Mouse (Mus musculus) stomach, postnatal 0 days (tissue): ENCODE results near the gene Alox5.

Experiments
- CTCF ChIP-seq: IDR thresholded peaks from 2 replicates; pipeline ENCODE4 v1.5.1; 2016; ENCODE audit warnings: antibody characterized with exemption, low read depth, mild to moderate bottlenecking, moderate library complexity
- EP300 ChIP-seq: optimal IDR thresholded peaks from 2 replicates; pipeline ENCODE3; 2016; ENCODE audit warnings: antibody characterized with exemption

DNA sequence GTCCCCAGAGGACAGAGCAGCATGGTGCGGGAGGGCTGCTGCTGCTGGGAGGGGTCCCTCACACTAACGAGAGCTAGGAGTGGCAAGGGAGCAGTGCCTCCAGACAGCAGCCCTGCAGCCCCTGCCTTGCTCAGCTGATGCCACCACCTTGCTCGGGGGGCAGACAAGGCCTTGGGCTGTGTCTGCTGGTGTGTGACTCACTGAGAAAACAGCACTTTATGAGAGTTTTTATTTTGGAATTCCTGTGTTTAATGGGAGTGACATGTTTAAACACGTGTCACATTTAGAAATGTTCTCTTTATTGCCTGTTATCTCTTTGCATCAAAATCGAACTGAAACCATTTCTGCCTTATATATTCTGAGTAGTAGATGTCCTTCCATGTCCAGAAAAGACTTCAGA is 54.3 kb downstream of the Alox5 start:
- TF ChIP-seq CTCF: no peak
- no peak for TF ChIP-seq EP300
